Comparison of ENCODE assay signal across 7 mouse cellular contexts in genomic region chr10:80158307-80158986, GRCm38 (mm10). TPM values are rescaled to one million over a fixed set of nuclear protein-coding genes. Genes with fewer than 3 reads are reported as not detected.
DNase-seq lines count a peak whose midpoint lies in the region; ATAC-seq lines count a peak whose summit lies in the region.

No protein-coding gene starts in this region.

- H3K27ac ChIP-seq in embryonic facial prominence, embryonic 15.5 days (replicated peaks) = peak overlapping the region; percentile 98
- H3K27ac ChIP-seq in limb, embryonic 11.5 days (replicated peaks; ENCODE audit: low read depth, low read length) = peak overlapping the region; percentile 79
- peak overlapping the region; percentile 76 for H3K27ac ChIP-seq in midbrain, embryonic 11.5 days (ENCODE audit: low read depth, low read length)

- no peak for ATAC-seq in embryonic facial prominence, embryonic 15.5 days (ENCODE audit: insufficient number of reproducible peaks, low FRiP score, low TSS enrichment, low read depth)
- peak; percentile 2; the same call in 1 of the 2 replicates for ATAC-seq in limb, embryonic 11.5 days (ENCODE audit: insufficient number of reproducible peaks, low FRiP score, low TSS enrichment, low read depth)
- peak; percentile 14 for ATAC-seq in midbrain, embryonic 11.5 days (ENCODE audit: low FRiP score)

- H3K27me3 ChIP-seq in embryonic facial prominence, embryonic 15.5 days = no peaks in the 10 kb centered on the region
- no peaks in the 10 kb centered on the region for H3K27me3 ChIP-seq in limb, embryonic 11.5 days (ENCODE audit: control insufficient read depth, insufficient read depth, low read length)
- no peaks in the 10 kb centered on the region for H3K27me3 ChIP-seq in midbrain, embryonic 11.5 days (ENCODE audit: control insufficient read depth, insufficient read depth, low read length)

- WGBS in embryonic facial prominence, embryonic 15.5 days = 9% methylated on average over 18 of the region's 18 CpGs
- 14% methylated on average over 18 of the region's 18 CpGs for WGBS in limb, embryonic 11.5 days
- WGBS in midbrain, embryonic 11.5 days = 16% methylated on average over 16 of the region's 18 CpGs

- peak; percentile 77 to 78 for DNase-seq in B cell, adult 2 months
- peak; percentile 66 for DNase-seq in ES-CJ7 (ENCODE audit: low read depth, low spot score)
- peak; percentile 76 for DNase-seq in heart, postnatal 4 days
- DNase-seq in limb, embryonic 11.5 days (ENCODE audit: low spot score) = peak; percentile 73
- DNase-seq in midbrain, embryonic 11.5 days (ENCODE audit: low spot score, missing footprints) = peak; percentile 94
- DNase-seq in testis, postnatal 14 days (ENCODE audit: low spot score) = peak; percentile 64

- H3K4me3 ChIP-seq in embryonic facial prominence, embryonic 15.5 days (replicated peaks) = no peak overlapping the region; the same call in 1 of the 2 replicates
- H3K4me3 ChIP-seq in limb, embryonic 11.5 days (ENCODE audit: low read depth, low read length) = peak overlapping the region; percentile 29
- peak overlapping the region; percentile 39; the same call in 1 of the 2 replicates for H3K4me3 ChIP-seq in midbrain, embryonic 11.5 days (ENCODE audit: low read depth, low read length)

- H3K4me2 ChIP-seq in embryonic facial prominence, embryonic 15.5 days (replicated peaks) = peak overlapping the region; percentile 79
- H3K4me2 ChIP-seq in limb, embryonic 11.5 days (ENCODE audit: low read depth, severe bottlenecking) = peak overlapping the region; percentile 72; the same call in 1 of the 2 replicates
- 0 out of 2 replicates have a peak overlapping the region, but pooled peaks have one; percentile 14 for H3K4me2 ChIP-seq in midbrain, embryonic 11.5 days

- no peak overlapping the region for H3K9ac ChIP-seq in embryonic facial prominence, embryonic 15.5 days
- no peak overlapping the region for H3K9ac ChIP-seq in limb, embryonic 11.5 days (ENCODE audit: low read length)
- H3K9ac ChIP-seq in midbrain, embryonic 11.5 days (ENCODE audit: low read length) = 0 out of 2 replicates have a peak overlapping the region, but pooled peaks have one; percentile 16

- no peaks in the 10 kb centered on the region for H3K9me3 ChIP-seq in embryonic facial prominence, embryonic 15.5 days (replicated peaks)
- H3K9me3 ChIP-seq in limb, embryonic 11.5 days (ENCODE audit: control insufficient read depth, low read length) = no peaks in the 10 kb centered on the region
- H3K9me3 ChIP-seq in midbrain, embryonic 11.5 days (ENCODE audit: control insufficient read depth, low read length) = no peaks in the 10 kb centered on the region

- H3K4me1 ChIP-seq in embryonic facial prominence, embryonic 15.5 days = peaks cover 95% of the 10 kb centered on the region
- peaks cover 67% of the 10 kb centered on the region for H3K4me1 ChIP-seq in limb, embryonic 11.5 days (ENCODE audit: control insufficient read depth, insufficient read depth, low read length)
- peaks cover 61% of the 10 kb centered on the region for H3K4me1 ChIP-seq in midbrain, embryonic 11.5 days (ENCODE audit: control insufficient read depth, insufficient read depth, low read length)

- peaks cover 43% of the 10 kb centered on the region for H3K36me3 ChIP-seq in embryonic facial prominence, embryonic 15.5 days
- peaks cover 35% of the 10 kb centered on the region for H3K36me3 ChIP-seq in limb, embryonic 11.5 days (ENCODE audit: control insufficient read depth, insufficient read depth, low read length)
- H3K36me3 ChIP-seq in midbrain, embryonic 11.5 days (ENCODE audit: control insufficient read depth, insufficient read depth, low read length) = peaks cover 42% of the 10 kb centered on the region

RNA-seq across cellular contexts. Expression of gene Cirbp, which starts 7.3 kb away (rescaled TPM):
- 102 and 116 TPM in 2 replicates for polyA plus RNA-seq in embryonic facial prominence, embryonic 15.5 days (2015; fragmentation: Nextera tagmentation; extraction: Ambion mirVana)
- total RNA-seq in heart, postnatal 4 days (2021) = 100 to 1,000 TPM; 163 to 193 TPM
- 67.9 and 68.1 TPM in 2 replicates for polyA plus RNA-seq in limb, embryonic 11.5 days (2014; fragmentation: Nextera tagmentation; extraction: Ambion mirVana)
- polyA plus RNA-seq in midbrain, embryonic 11.5 days (2014; fragmentation: Nextera tagmentation; extraction: Ambion mirVana) = 81.5 and 87.1 TPM in 2 replicates

RNA-seq across cellular contexts. Expression of gene Midn, which starts 10.4 kb away (rescaled TPM):
- 18.3 and 20.4 TPM in 2 replicates for polyA plus RNA-seq in embryonic facial prominence, embryonic 15.5 days (2015; fragmentation: Nextera tagmentation; extraction: Ambion mirVana)
- total RNA-seq in heart, postnatal 4 days (2021) = 100 to 1,000 TPM; 145 to 163 TPM
- polyA plus RNA-seq in limb, embryonic 11.5 days (2014; fragmentation: Nextera tagmentation; extraction: Ambion mirVana) = 59.3 and 60.9 TPM in 2 replicates
- polyA plus RNA-seq in midbrain, embryonic 11.5 days (2014; fragmentation: Nextera tagmentation; extraction: Ambion mirVana) = 66.0 and 71.3 TPM in 2 replicates

RNA-seq across cellular contexts. Expression of gene 1600002K03Rik, which starts 14.3 kb away (rescaled TPM):
- polyA plus RNA-seq in embryonic facial prominence, embryonic 15.5 days (2015; fragmentation: Nextera tagmentation; extraction: Ambion mirVana) = 12.0 and 13.6 TPM in 2 replicates
- 1 to 10 TPM; 1.9 to 4.9 TPM for total RNA-seq in heart, postnatal 4 days (2021)
- 5.9 and 7.2 TPM in 2 replicates for polyA plus RNA-seq in limb, embryonic 11.5 days (2014; fragmentation: Nextera tagmentation; extraction: Ambion mirVana)
- polyA plus RNA-seq in midbrain, embryonic 11.5 days (2014; fragmentation: Nextera tagmentation; extraction: Ambion mirVana) = 8.0 and 8.7 TPM in 2 replicates

RNA-seq across cellular contexts. Expression of gene Cbarp, which starts 17.8 kb away (rescaled TPM):
- polyA plus RNA-seq in embryonic facial prominence, embryonic 15.5 days (2015; fragmentation: Nextera tagmentation; extraction: Ambion mirVana) = 9.3 and 10.9 TPM in 2 replicates
- 1 to 10 TPM; 3.7 to 5.1 TPM for total RNA-seq in heart, postnatal 4 days (2021)
- 4.7 and 6.5 TPM in 2 replicates for polyA plus RNA-seq in limb, embryonic 11.5 days (2014; fragmentation: Nextera tagmentation; extraction: Ambion mirVana)
- polyA plus RNA-seq in midbrain, embryonic 11.5 days (2014; fragmentation: Nextera tagmentation; extraction: Ambion mirVana) = 11.1 and 11.8 TPM in 2 replicates

RNA-seq across cellular contexts. Expression of gene Atp5d, which starts 20.0 kb away (rescaled TPM):
- polyA plus RNA-seq in embryonic facial prominence, embryonic 15.5 days (2015; fragmentation: Nextera tagmentation; extraction: Ambion mirVana) = 516 and 519 TPM in 2 replicates
- 1,000 to 10,000 TPM in 1 of 2 experiments, 100 to 1,000 TPM in 1; 966 to 1,003 TPM for total RNA-seq in heart, postnatal 4 days (2021)
- 416 and 426 TPM in 2 replicates for polyA plus RNA-seq in limb, embryonic 11.5 days (2014; fragmentation: Nextera tagmentation; extraction: Ambion mirVana)
- polyA plus RNA-seq in midbrain, embryonic 11.5 days (2014; fragmentation: Nextera tagmentation; extraction: Ambion mirVana) = 329 and 355 TPM in 2 replicates

Comparison
In these comparisons a context has a peak if more than half of its experiments do, and no peak if none do; other contexts are left out.
1. H3K4me2 ChIP-seq: peak in every context shown above with its lines; median percentile 79 in embryonic facial prominence, embryonic 15.5 days; 72 in limb, embryonic 11.5 days; 14 in midbrain, embryonic 11.5 days.